Mouse (Mus musculus): Measurements from ENCODE around the gene Narfl. TPM values are rescaled to one million over a fixed set of nuclear protein-coding genes. Genes with fewer than 3 reads are reported as not detected.
A peak's percentile ranks its signal among the peaks of the same experiment; 100 is the strongest.

Gene Narfl
- polyA plus RNA-seq, 1 experiment: 47.5 TPM

- WGBS: 70% methylated on average over 15 of the region's 15 CpGs
- H3K4me3 ChIP-seq (ENCODE audit: insufficient read depth, low read depth, low read length): no peak overlapping the region
- no peaks in the 10 kb centered on the region for H3K27me3 ChIP-seq (replicated peaks; ENCODE audit: control insufficient read depth, insufficient read depth, low read length)
- H3K27ac ChIP-seq (ENCODE audit: insufficient read depth, low read depth, low read length): no peak overlapping the region
- TF ChIP-seq CTCF (conservative IDR thresholded peaks at IDR 0.05; ENCODE audit: insufficient read depth, insufficient read length, low read depth, low read length) (no peak), POLR2A (IDR thresholded peaks at IDR 0.05; ENCODE audit: low read depth, low read length) (no peak)
- no peak for DNase-seq
- no peaks in the 10 kb centered on the region for H3K4me1 ChIP-seq (ENCODE audit: control insufficient read depth, insufficient read depth, low read length)
- no peaks in the 10 kb centered on the region for H3K36me3 ChIP-seq (ENCODE audit: control insufficient read depth, insufficient read depth, low read length)
These were observed 10.4 kb downstream of the Narfl start for GRCm38 (mm10) chr17:25783861-25784574.

DNA sequence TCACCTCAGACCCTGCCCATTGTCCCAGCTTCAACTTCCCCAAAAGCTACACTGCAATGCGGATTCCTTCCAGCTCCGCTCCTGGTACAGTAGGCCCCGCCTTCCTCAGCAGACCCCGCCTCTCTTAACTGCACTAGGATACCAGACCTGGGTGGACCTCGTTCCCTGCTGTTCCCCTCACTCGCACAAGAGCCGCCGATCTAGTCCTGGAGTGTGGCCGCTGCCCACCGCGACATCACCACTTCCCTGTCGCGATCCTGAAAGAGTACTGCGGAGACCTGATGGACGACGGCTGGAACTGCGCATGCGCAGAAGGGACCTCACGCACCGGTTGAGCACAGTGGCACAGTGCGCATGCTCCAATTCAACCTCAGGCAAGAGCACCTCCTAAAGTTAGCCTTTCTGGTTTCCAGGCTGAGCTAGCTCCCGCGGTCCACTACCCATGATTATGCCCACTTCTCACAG is 11.7 kb downstream of the Narfl start, which contains the start of gene Haghl:
Haghl (minus strand) TSS at position 393 of the 465 bp plus-strand sequence.
- peak; percentile 97 for DNase-seq
- WGBS: under 1% methylated on average over 23 of the region's 23 CpGs
- Histone ChIP-seq H3K27me3 (replicated peaks; ENCODE audit: control insufficient read depth, insufficient read depth, low read length) (no peaks in the 10 kb centered on the region), H3K4me1 (ENCODE audit: control insufficient read depth, insufficient read depth, low read length) (no peaks in the 10 kb centered on the region), H3K4me3 (ENCODE audit: insufficient read depth, low read depth, low read length) (peak within 1 kb of the TSS; percentile 67), H3K36me3 (ENCODE audit: control insufficient read depth, insufficient read depth, low read length) (no peaks in the 10 kb centered on the region), H3K27ac (ENCODE audit: insufficient read depth, low read depth, low read length) (peak within 1 kb of the TSS; percentile 46)
- TF ChIP-seq CTCF (conservative IDR thresholded peaks at IDR 0.05; ENCODE audit: insufficient read depth, insufficient read length, low read depth, low read length) (0 out of 2 replicates have a peak, but pooled peaks have one; percentile 11), POLR2A (IDR thresholded peaks at IDR 0.05; ENCODE audit: low read depth, low read length) (peak; percentile 41)

GRCm38 (mm10) chr17:25786280-25786679 is 12.7 kb downstream of the Narfl start, which contains the start of gene Ccdc78:
TSS of gene Ccdc78 (plus strand) at chr17:25786580.
- no peaks in the 10 kb centered on the region for H3K4me1 ChIP-seq (ENCODE audit: control insufficient read depth, insufficient read depth, low read length)
- no peaks in the 10 kb centered on the region for H3K27me3 ChIP-seq (replicated peaks; ENCODE audit: control insufficient read depth, insufficient read depth, low read length)
- no peak within 1 kb of the TSS for H3K27ac ChIP-seq (ENCODE audit: insufficient read depth, low read depth, low read length)
- no peaks in the 10 kb centered on the region for H3K36me3 ChIP-seq (ENCODE audit: control insufficient read depth, insufficient read depth, low read length)
- TF ChIP-seq CTCF (conservative IDR thresholded peaks at IDR 0.05; ENCODE audit: insufficient read depth, insufficient read length, low read depth, low read length) (no peak), POLR2A (IDR thresholded peaks at IDR 0.05; ENCODE audit: low read depth, low read length) (no peak)
- 73% methylated on average over 3 of the region's 3 CpGs for WGBS
- DNase-seq: no peak
- H3K4me3 ChIP-seq (ENCODE audit: insufficient read depth, low read depth, low read length): peak within 1 kb of the TSS; percentile 67

GRCm38 (mm10) chr17:25786781-25787504 is 13.4 kb downstream of the Narfl start:
- Histone ChIP-seq H3K27ac (ENCODE audit: insufficient read depth, low read depth, low read length) (no peak overlapping the region), H3K4me3 (ENCODE audit: insufficient read depth, low read depth, low read length) (no peak overlapping the region), H3K27me3 (replicated peaks; ENCODE audit: control insufficient read depth, insufficient read depth, low read length) (no peaks in the 10 kb centered on the region), H3K36me3 (ENCODE audit: control insufficient read depth, insufficient read depth, low read length) (no peaks in the 10 kb centered on the region), H3K4me1 (ENCODE audit: control insufficient read depth, insufficient read depth, low read length) (no peaks in the 10 kb centered on the region)
- WGBS: 93% methylated on average over 9 of the region's 9 CpGs
- DNase-seq: no peak
- TF ChIP-seq POLR2A (IDR thresholded peaks at IDR 0.05; ENCODE audit: low read depth, low read length): no peak
- TF ChIP-seq CTCF (conservative IDR thresholded peaks at IDR 0.05; ENCODE audit: insufficient read depth, insufficient read length, low read depth, low read length): no peak

DNA sequence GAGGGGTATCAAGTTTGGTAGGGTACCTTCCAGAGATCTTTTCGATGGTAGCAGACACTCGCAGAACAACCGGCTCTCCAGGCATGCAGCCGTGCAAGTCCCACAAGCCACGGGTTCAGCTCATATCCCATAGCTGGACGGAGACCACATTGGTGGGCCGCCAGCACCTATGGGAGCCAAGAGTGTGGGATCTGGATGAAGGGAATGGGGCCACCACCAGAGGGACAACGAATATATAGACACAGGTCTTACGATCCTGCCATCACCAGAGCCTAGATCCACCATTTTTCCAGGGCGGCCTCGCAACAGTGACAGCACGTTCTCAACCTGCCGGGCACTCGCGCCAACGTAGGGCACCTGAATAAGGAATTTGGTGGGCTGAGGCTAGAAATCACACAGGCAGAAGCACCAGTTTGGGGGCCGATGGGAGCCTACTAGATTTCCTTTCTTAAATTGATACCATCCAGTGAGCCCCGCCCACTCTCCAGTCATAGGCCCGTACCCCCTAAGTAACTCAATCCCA is 17.8 kb downstream of the Narfl start:
- peak overlapping the region; percentile 94 for H3K4me3 ChIP-seq (ENCODE audit: insufficient read depth, low read depth, low read length)
- peaks cover 6% of the 10 kb centered on the region; the same call in 1 of the 2 replicates for H3K4me1 ChIP-seq (ENCODE audit: control insufficient read depth, insufficient read depth, low read length)
- H3K27me3 ChIP-seq (replicated peaks; ENCODE audit: control insufficient read depth, insufficient read depth, low read length): no peaks in the 10 kb centered on the region
- DNase-seq: no peak
- no peak overlapping the region for H3K27ac ChIP-seq (ENCODE audit: insufficient read depth, low read depth, low read length)
- TF ChIP-seq POLR2A (IDR thresholded peaks at IDR 0.05; ENCODE audit: low read depth, low read length): no peak
- no peaks in the 10 kb centered on the region for H3K36me3 ChIP-seq (ENCODE audit: control insufficient read depth, insufficient read depth, low read length)
- WGBS: 23% methylated on average over 19 of the region's 19 CpGs

DNA sequence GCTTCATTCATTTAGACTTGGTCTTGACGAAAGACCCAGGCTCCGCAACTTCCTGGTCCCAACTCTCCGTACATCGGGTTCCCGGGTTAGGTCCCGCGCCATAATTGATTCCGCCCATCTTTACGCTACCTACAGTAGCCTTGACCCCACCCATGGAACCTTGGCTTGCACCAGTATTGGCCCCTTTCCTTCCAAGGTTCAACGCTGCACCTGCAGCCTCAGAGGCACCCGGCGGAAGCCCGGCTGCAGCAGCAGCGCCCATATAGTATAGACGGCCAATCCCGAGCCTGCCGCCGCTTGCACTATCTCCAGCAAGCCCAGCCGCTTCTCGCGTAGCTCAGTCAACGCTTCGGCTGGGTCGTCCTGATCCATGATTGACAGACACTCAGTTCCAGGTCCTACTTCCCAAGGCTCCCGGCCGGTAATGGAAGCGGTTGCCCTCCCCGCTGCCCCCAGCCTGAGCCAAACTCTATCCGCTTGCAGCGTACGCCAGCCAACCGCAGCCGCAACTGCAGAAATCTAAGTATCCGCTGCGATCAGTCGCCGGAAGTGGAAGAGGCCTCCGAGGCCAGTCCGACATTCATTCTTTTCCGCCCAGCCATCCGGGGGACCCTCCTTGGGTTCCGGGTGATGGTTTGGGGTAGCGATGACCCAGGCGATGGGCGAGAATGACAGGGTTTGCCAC is 18.4 kb downstream of the Narfl start:
- TF ChIP-seq CTCF (conservative IDR thresholded peaks at IDR 0.05; ENCODE audit: insufficient read depth, insufficient read length, low read depth, low read length) (no peak), POLR2A (IDR thresholded peaks at IDR 0.05; ENCODE audit: low read depth, low read length) (no peak)
- no peaks in the 10 kb centered on the region for H3K27me3 ChIP-seq (replicated peaks; ENCODE audit: control insufficient read depth, insufficient read depth, low read length)
- H3K4me3 ChIP-seq (ENCODE audit: insufficient read depth, low read depth, low read length): peak overlapping the region; percentile 94
- H3K4me1 ChIP-seq (ENCODE audit: control insufficient read depth, insufficient read depth, low read length): peaks cover 6% of the 10 kb centered on the region; the same call in 1 of the 2 replicates
- H3K27ac ChIP-seq (ENCODE audit: insufficient read depth, low read depth, low read length): peak overlapping the region; percentile 83
- H3K36me3 ChIP-seq (ENCODE audit: control insufficient read depth, insufficient read depth, low read length): no peaks in the 10 kb centered on the region
- under 1% methylated on average over 45 of the region's 45 CpGs for WGBS
- peak; percentile 88 for DNase-seq
